Mouse (Mus musculus): ENCODE data around the gene Ybx2.

DNA sequence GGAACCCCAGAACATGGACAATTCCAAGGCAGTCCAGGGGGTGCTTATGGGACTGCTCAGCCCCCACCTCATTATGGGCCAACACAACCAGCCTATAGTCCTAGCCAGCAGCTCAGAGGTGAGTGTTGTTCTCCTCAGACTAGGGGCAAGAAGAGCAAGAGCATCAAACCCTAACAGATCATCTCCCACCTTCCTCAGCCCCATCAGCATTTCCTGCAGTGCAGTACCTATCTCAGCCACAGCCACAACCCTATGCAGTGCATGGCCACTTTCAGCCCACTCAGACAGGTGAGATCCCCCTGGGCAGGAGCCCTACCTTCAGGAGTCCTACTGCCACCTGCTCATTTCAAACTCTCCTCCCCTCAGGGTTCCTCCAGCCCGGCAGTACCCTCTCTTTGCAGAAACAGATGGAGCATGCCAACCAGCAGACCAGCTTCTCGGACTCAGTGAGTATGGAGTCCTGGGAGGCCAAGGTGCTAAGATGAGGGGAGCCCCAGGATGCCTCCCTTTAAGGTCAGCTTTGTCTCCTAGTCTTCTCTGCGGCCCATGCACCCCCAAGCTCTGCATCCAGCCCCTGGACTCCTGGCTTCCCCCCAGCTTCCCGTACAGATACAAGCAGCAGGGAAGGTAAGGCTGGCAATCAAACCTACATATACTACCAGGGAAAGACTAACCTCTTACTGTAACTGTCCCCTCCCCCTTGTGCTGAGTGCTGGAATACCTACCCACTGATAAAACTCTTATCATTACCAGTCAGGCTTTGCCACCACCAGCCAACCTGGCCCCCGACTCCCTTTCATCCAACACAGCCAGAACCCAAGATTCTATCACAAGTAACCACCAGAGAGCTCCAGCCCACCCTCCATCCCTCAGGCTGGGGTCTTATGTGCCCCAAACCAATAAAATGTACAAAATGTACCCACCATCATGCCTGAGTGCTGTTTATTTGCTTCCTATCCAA is 19.6 kb upstream of the Ybx2 start:
- TF ChIP-seq CTCF (IDR thresholded peaks at IDR 0.05; ENCODE audit: low read depth, low read length) (no peak), POLR2A (IDR thresholded peaks at IDR 0.05; ENCODE audit: insufficient read depth, low read length) (no peak), EP300 (IDR thresholded peaks at IDR 0.05; ENCODE audit: insufficient read depth, low read depth, low read length) (no peak)

Measured in ES-Bruce4 (cell line).